Mouse (Mus musculus) stomach, postnatal 0 days (tissue): ENCODE measurements around the gene Hist1h1d. TPM values are rescaled to one million over a fixed set of nuclear protein-coding genes. Genes with fewer than 3 reads are reported as not detected.

Source experiments
- ATAC-seq: fragments of 200-750 bp; cut with Nextera tagmentation; 2 replicates; pipeline ENCODE4 v1.8.0; 2017; ENCODE audit not compliant: low FRiP score, low TSS enrichment
- DNase-seq: peaks from one replicate; pipeline ENCODE4 v3.0.0-alpha.2; 2016; ENCODE audit warnings: low spot score
- H3K27ac ChIP-seq: fragments of 300-500 bp; sonication (generic); replicated peaks from 2 replicates; pipeline ENCODE4 v1.5.1; 2014; ENCODE audit warnings: mild to moderate bottlenecking, control low read depth
- H3K27me3 ChIP-seq: fragments of 300-500 bp; sonication (generic); 2 replicates; pipeline ENCODE4 v1.6.1; 2014; ENCODE audit warnings: low read length; ENCODE audit not compliant: control insufficient read depth, insufficient read depth
- H3K36me3 ChIP-seq: fragments of 300-500 bp; sonication (generic); 2 replicates; pipeline ENCODE4 v1.6.1; 2014; ENCODE audit warnings: low read length, mixed read lengths; ENCODE audit not compliant: control insufficient read depth, insufficient read depth
- H3K4me1 ChIP-seq: fragments of 300-500 bp; sonication (generic); replicated peaks from 2 replicates; pipeline ENCODE4 v1.6.1; 2014; ENCODE audit warnings: antibody characterized with exemption; ENCODE audit not compliant: control insufficient read depth, insufficient read depth
- H3K4me2 ChIP-seq: fragments of 300-500 bp; sonication (generic); replicated peaks from 2 replicates; pipeline ENCODE4 v1.6.1; 2014; ENCODE audit warnings: low read depth, mild to moderate bottlenecking, control low read depth, moderate library complexity
- H3K4me3 ChIP-seq: fragments of 300-500 bp; sonication (generic); 2 replicates; pipeline ENCODE4 v1.5.1; 2014; ENCODE audit warnings: low read depth, low read length, control low read depth
- H3K9ac ChIP-seq: fragments of 300-500 bp; sonication (generic); 2 replicates; pipeline ENCODE4 v1.6.1; 2014; ENCODE audit warnings: mild to moderate bottlenecking, low read length, control low read depth, mixed read lengths
- H3K9me3 ChIP-seq: fragments of 300-500 bp; sonication (generic); 2 replicates; pipeline ENCODE4 v1.6.1; 2016; ENCODE audit warnings: low read length; ENCODE audit not compliant: control insufficient read depth
- CTCF ChIP-seq: IDR thresholded peaks from 2 replicates; pipeline ENCODE4 v1.5.1; 2016; ENCODE audit warnings: antibody characterized with exemption, low read depth, mild to moderate bottlenecking, moderate library complexity
- EP300 ChIP-seq: optimal IDR thresholded peaks from 2 replicates; pipeline ENCODE3; 2016; ENCODE audit warnings: antibody characterized with exemption
- microRNA-seq: library from miRNA; unstranded; fragments of <30 nt; microRNA quantifications from one replicate; pipeline ENCODE4, GENCODE M21; 2016
- polyA plus RNA-seq: library from polyadenylated mRNA; unstranded; fragments of >200 nt; fragmentation: Nextera tagmentation; extraction: Ambion mirVana; gene quantifications from 2 replicates; pipeline ENCODE4 v1.2.1, GENCODE M21; 2015

The Hist1h1d gene
- polyA plus RNA-seq, 1 experiment from 2014 or later = 0.34 TPM

DNA sequence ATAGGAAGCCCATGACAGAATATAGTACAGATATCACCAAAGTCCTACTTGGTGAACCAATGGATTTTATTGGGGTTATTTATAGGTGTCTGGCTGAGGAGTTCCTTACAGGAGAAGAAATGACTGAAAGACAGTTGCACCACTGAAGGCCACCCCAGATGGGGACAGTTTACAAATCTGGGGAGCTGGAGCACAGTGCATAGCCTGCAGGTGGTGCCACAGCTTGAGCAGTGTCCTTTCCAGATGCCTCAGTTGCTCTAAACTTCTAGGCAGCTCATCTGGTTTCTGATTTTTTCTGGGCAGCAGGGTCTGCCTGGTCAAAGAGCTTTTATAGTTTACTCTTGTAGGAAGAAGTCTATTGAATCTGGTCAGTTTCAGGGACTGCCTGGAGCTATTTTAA, 56.8 kb downstream of the Hist1h1d start:
- no peaks in the 10 kb centered on the region for H3K27me3 ChIP-seq
- H3K4me2 ChIP-seq = no peak overlapping the region
- no peaks in the 10 kb centered on the region for H3K4me1 ChIP-seq
- DNase-seq = no peak
- H3K36me3 ChIP-seq = no peaks in the 10 kb centered on the region
- ATAC-seq = no peak
- H3K27ac ChIP-seq = no peak overlapping the region
- TF ChIP-seq CTCF (no peak), EP300 (no peak)
- H3K4me3 ChIP-seq = no peak overlapping the region
- no peak overlapping the region for H3K9ac ChIP-seq
- no peaks in the 10 kb centered on the region for H3K9me3 ChIP-seq

Small RNAs within 50 kb of the gene (microRNA-seq; reads per million reads assigned to microRNA genes)
- gene Gm44297 (not detected), gene Gm44359 (not detected), gene Gm44394 (not detected), gene n-TStga1 (not detected)

Other genes with a start within 250 kb of the Hist1h1d start
- 18.1 and 18.9 TPM in 2 replicates for gene Zfp322a, start 184.1 kb upstream of the Hist1h1d start, polyA plus RNA-seq
- 7.1 and 7.4 TPM in 2 replicates for gene Abt1, start 129.4 kb upstream of the Hist1h1d start, polyA plus RNA-seq
- gene Btn1a1, start 87.4 kb upstream of the Hist1h1d start, polyA plus RNA-seq = 0.05 TPM in 1 of 2 replicates, not detected in the other
- 0.04 and 0.07 TPM in 2 replicates for gene Btn2a2, start 64.4 kb upstream of the Hist1h1d start, polyA plus RNA-seq
- gene Hist1h4h, start 22.2 kb upstream of the Hist1h1d start, polyA plus RNA-seq = 13.7 and 18.3 TPM in 2 replicates
- 4.5 and 8.9 TPM in 2 replicates for gene Hist1h2af, start 19.4 kb upstream of the Hist1h1d start, polyA plus RNA-seq
- 2.3 and 3.4 TPM in 2 replicates for gene Hist1h3g, start 17.8 kb upstream of the Hist1h1d start, polyA plus RNA-seq
- gene Hist1h2bh, start 9.9 kb upstream of the Hist1h1d start, polyA plus RNA-seq = 0.30 and 0.62 TPM in 2 replicates
- gene Hist1h3f, start 9.2 kb upstream of the Hist1h1d start, polyA plus RNA-seq = 0.51 and 0.78 TPM in 2 replicates
- 0.38 TPM in 1 of 2 replicates, not detected in the other for gene Hist1h4f, start 1.6 kb upstream of the Hist1h1d start, polyA plus RNA-seq
- gene Hist1h3e, start 9.1 kb downstream of the Hist1h1d start, polyA plus RNA-seq = 1.6 and 3.3 TPM in 2 replicates
- 15.3 and 29.5 TPM in 2 replicates for gene Hist1h2ae, start 18.0 kb downstream of the Hist1h1d start, polyA plus RNA-seq
- gene Hist1h2bg, start 18.1 kb downstream of the Hist1h1d start, polyA plus RNA-seq = 4.9 and 10.5 TPM in 2 replicates
- gene Hist1h2bf, start 20.9 kb downstream of the Hist1h1d start, polyA plus RNA-seq = 1.1 and 3.2 TPM in 2 replicates
- gene Hist1h2ad, start 21.1 kb downstream of the Hist1h1d start, polyA plus RNA-seq = 0.67 and 0.79 TPM in 2 replicates
- 1.7 and 4.2 TPM in 2 replicates for gene Hist1h3d, start 22.5 kb downstream of the Hist1h1d start, polyA plus RNA-seq
- 32.0 and 48.7 TPM in 2 replicates for gene Hist1h4d, start 28.3 kb downstream of the Hist1h1d start, polyA plus RNA-seq
- 0.64 and 0.73 TPM in 2 replicates for gene Hist1h2be, start 67.9 kb downstream of the Hist1h1d start, polyA plus RNA-seq
- gene Hist1h1e, start 69.3 kb downstream of the Hist1h1d start, polyA plus RNA-seq = 5.9 and 9.1 TPM in 2 replicates
- gene Hist1h2ac, start 130.7 kb downstream of the Hist1h1d start, polyA plus RNA-seq = 0.57 and 0.74 TPM in 2 replicates
- 105 and 115 TPM in 2 replicates for gene Hist1h2bc, start 130.9 kb downstream of the Hist1h1d start, polyA plus RNA-seq
- gene Hist1h1t, start 142.6 kb downstream of the Hist1h1d start, polyA plus RNA-seq = not detected in 2 replicates
- gene Hist1h4c, start 145.2 kb downstream of the Hist1h1d start, polyA plus RNA-seq = 2.1 and 3.2 TPM in 2 replicates
- gene Hfe, start 157.6 kb downstream of the Hist1h1d start, polyA plus RNA-seq = 11.2 and 12.9 TPM in 2 replicates
- 96.1 and 104 TPM in 2 replicates for gene Hist1h1c, start 185.5 kb downstream of the Hist1h1d start, polyA plus RNA-seq
- 1.2 and 1.8 TPM in 2 replicates for gene Hist1h3c, start 192.3 kb downstream of the Hist1h1d start, polyA plus RNA-seq
- gene Hist1h2bb, start 193.5 kb downstream of the Hist1h1d start, polyA plus RNA-seq = 0.40 and 0.91 TPM in 2 replicates
- 7.3 and 15.7 TPM in 2 replicates for gene Hist1h2ab, start 197.9 kb downstream of the Hist1h1d start, polyA plus RNA-seq
- 3.9 and 6.7 TPM in 2 replicates for gene Hist1h3b, start 199.0 kb downstream of the Hist1h1d start, polyA plus RNA-seq
- 0.46 and 2.0 TPM in 2 replicates for gene Hist1h4b, start 203.8 kb downstream of the Hist1h1d start, polyA plus RNA-seq
- gene Hist1h4a, start 208.0 kb downstream of the Hist1h1d start, polyA plus RNA-seq = 0.34 and 0.80 TPM in 2 replicates
- 1.9 and 3.7 TPM in 2 replicates for gene Hist1h3a, start 209.1 kb downstream of the Hist1h1d start, polyA plus RNA-seq
- 0.64 and 1.4 TPM in 2 replicates for gene Hist1h1a, start 210.4 kb downstream of the Hist1h1d start, polyA plus RNA-seq
- 0.18 and 0.29 TPM in 2 replicates for gene Trim38, start 216.7 kb downstream of the Hist1h1d start, polyA plus RNA-seq